Mouse (Mus musculus) heart, postnatal 0 days (tissue): ENCODE results near the gene Nvl. TPM values are rescaled to one million over a fixed set of nuclear protein-coding genes. Genes with fewer than 3 reads are reported as not detected.

Experiments
- ATAC-seq: fragments of 200-750 bp; cut with Nextera tagmentation; 2 replicates; pipeline ENCODE4 v1.8.0; 2017; ENCODE audit warnings: low read depth, moderate number of reproducible peaks, moderate library complexity; ENCODE audit not compliant: insufficient read depth
- DNase-seq: peaks from one replicate; pipeline ENCODE4 v3.0.0-alpha.2; 2016; ENCODE audit warnings: low spot score
- H3K27ac ChIP-seq: fragments of 300-500 bp; sonication (generic); 2 replicates; pipeline ENCODE4 v1.5.1; 2014; ENCODE audit warnings: low read depth, mild to moderate bottlenecking
- H3K27me3 ChIP-seq: fragments of 300-500 bp; sonication (generic); 2 replicates; pipeline ENCODE4 v1.6.1; 2014; ENCODE audit warnings: low read length, mixed read lengths; ENCODE audit not compliant: control insufficient read depth, insufficient read depth
- H3K36me3 ChIP-seq: fragments of 300-500 bp; sonication (generic); replicated peaks from 2 replicates; pipeline ENCODE4 v1.6.1; 2014; ENCODE audit warnings: low read length, mixed read lengths; ENCODE audit not compliant: control insufficient read depth, insufficient read depth
- H3K4me1 ChIP-seq: fragments of 300-500 bp; sonication (generic); 2 replicates; pipeline ENCODE4 v1.6.1; 2014; ENCODE audit warnings: antibody characterized with exemption; ENCODE audit not compliant: control insufficient read depth, insufficient read depth
- H3K4me2 ChIP-seq: fragments of 300-500 bp; sonication (generic); 2 replicates; pipeline ENCODE4 v1.6.1; 2014; ENCODE audit warnings: low read depth, mild to moderate bottlenecking, low read length, moderate library complexity
- H3K4me3 ChIP-seq: fragments of 300-500 bp; sonication (generic); 2 replicates; pipeline ENCODE4 v1.5.1; 2014; ENCODE audit warnings: low read depth, low read length
- H3K9ac ChIP-seq: fragments of 300-500 bp; sonication (generic); replicated peaks from 2 replicates; pipeline ENCODE4 v1.6.1; 2014; ENCODE audit warnings: low read depth, low read length, mixed read lengths
- H3K9me3 ChIP-seq: fragments of 300-500 bp; sonication (generic); replicated peaks from 2 replicates; pipeline ENCODE4 v1.6.1; 2016; ENCODE audit warnings: low read length; ENCODE audit not compliant: control insufficient read depth
- CTCF ChIP-seq: IDR thresholded peaks from 2 replicates; pipeline ENCODE4 v1.5.1; 2016; ENCODE audit warnings: antibody characterized with exemption, control low read depth, low read depth
- EP300 ChIP-seq: IDR thresholded peaks from 2 replicates; pipeline ENCODE4 v1.6.1; 2016; ENCODE audit warnings: antibody characterized with exemption, low read depth
- WGBS: fragments of 180-500 bp; shearing (Covaris S2); extraction: QIAGEN DNeasy Blood & Tissue Kit; methylation state at CpG from one replicate; pipeline ENCODE4 v1.1.7; 2014; 5-methylcytosine and 5-hydroxymethylcytosine counted together
- polyA plus RNA-seq: library from polyadenylated mRNA; unstranded; fragments of >200 nt; fragmentation: Nextera tagmentation; extraction: Ambion mirVana; gene quantifications from 2 replicates; pipeline ENCODE4 v1.2.1, GENCODE M21; 2015
- total RNA-seq: library from RNA; depleted of rRNA; stranded (reverse); fragments of >200 nt; gene quantifications from 2 replicates; pipeline ENCODE4 v1.2.3, GENCODE M21; 2014; ENCODE audit warnings: low replicate concordance

The Nvl gene
- total and polyA plus RNA-seq, 2 experiments from 2014 or later = 8.3 to 13.9 TPM

DNA sequence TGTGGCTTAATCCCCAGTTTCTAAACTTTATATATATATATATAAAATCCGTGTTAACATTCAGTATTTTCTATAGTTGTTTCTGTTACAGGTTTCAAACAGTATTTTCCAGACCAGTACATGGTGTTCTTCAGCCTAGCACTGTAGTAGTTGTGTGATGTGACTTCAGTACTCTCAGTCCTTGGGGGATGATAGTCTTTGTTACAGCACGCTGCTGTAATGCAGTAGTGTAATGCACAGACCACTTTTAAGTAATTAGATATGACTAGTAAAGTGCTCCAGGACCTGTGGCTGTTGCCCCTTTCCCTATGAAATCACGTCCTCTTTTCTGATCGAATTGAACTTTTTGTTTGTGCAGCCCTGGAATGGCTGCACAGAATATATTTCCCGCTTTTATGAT is 7.5 kb upstream of the Nvl start:
- Histone ChIP-seq H3K36me3 (peaks cover 18% of the 10 kb centered on the region), H3K9ac (peak overlapping the region; percentile 87), H3K27me3 (no peaks in the 10 kb centered on the region), H3K27ac (peak overlapping the region; percentile 72), H3K9me3 (no peaks in the 10 kb centered on the region), H3K4me2 (peak overlapping the region; percentile 85), H3K4me1 (0 out of 2 replicates have a peak, but pooled peaks cover 5% of the 10 kb centered on the region), H3K4me3 (peak overlapping the region; percentile 94)
- ATAC-seq (no peak), DNase-seq (peak; percentile 9)
- no peak for TF ChIP-seq EP300
- TF ChIP-seq CTCF = no peak
- 33% methylated on average over 5 of the region's 5 CpGs for whole genome bisulfite sequencing

DNA sequence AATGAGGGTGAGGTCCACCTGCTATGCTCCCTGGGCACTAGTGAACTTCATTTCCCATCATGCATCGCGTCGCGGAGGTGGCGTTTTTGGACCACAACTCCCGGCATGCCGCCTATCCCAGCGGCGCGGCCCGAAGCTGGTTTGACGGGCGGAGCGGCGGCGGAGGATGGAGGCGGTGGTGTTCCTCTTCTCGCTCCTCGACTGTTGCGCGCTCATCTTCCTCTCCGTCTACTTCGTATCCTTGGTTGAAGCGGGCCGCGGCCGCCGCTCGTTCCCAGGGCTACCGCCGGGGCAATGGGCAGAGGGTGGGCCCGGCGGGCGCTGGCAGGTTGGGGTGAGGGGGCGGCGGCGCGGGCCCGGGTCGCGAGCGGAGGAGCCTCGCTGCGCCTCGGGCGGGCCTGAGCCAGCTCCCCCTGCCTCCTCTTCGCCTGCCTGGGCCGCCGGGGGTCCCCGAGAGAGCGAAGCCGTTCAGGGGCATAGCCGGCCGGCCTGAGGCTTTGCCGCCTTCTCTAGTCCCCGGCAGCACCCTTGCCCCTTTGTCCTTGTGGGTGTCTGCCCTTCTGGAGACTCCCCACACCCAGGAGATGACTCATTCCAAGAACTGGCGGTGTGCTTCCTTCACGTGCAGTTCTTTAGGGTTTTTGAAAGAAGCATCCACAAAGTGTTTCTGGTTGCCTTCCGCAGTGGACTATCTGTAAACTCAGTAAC is 7.0 kb upstream of the Nvl start:
- Histone ChIP-seq H3K4me2 (peak overlapping the region; percentile 85), H3K9me3 (no peaks in the 10 kb centered on the region), H3K9ac (peak overlapping the region; percentile 87), H3K4me1 (0 out of 2 replicates have a peak, but pooled peaks cover 5% of the 10 kb centered on the region), H3K4me3 (peak overlapping the region; percentile 94), H3K27me3 (no peaks in the 10 kb centered on the region), H3K27ac (peak overlapping the region; percentile 72), H3K36me3 (peaks cover 15% of the 10 kb centered on the region)
- DNase-seq (peak; percentile 87), ATAC-seq (peak; percentile 88)
- WGBS = under 1% methylated on average over 51 of the region's 59 CpGs
- TF ChIP-seq CTCF (no peak), EP300 (no peak)

DNA sequence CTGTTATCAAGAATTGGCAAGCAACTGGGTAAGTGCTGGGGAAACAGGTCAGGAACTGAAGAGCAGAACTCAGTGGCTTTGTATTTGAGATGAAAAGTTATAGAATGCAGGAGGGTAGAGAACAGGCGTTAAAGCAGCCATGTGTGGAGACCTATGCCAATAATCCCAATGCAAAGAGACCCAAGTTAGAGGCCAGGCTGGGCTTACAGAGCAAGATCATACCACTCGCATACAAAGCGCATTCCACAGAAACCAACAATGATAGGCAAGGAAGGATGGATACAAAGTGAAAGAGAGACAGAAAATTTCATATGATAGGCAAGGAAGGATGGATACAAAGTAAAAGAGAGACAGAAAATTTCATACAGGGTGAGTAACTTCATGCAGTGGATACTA is 6.4 kb upstream of the Nvl start:
- no peak overlapping the region for H3K4me2 ChIP-seq
- WGBS = 66% methylated on average over 3 of the region's 3 CpGs

DNA sequence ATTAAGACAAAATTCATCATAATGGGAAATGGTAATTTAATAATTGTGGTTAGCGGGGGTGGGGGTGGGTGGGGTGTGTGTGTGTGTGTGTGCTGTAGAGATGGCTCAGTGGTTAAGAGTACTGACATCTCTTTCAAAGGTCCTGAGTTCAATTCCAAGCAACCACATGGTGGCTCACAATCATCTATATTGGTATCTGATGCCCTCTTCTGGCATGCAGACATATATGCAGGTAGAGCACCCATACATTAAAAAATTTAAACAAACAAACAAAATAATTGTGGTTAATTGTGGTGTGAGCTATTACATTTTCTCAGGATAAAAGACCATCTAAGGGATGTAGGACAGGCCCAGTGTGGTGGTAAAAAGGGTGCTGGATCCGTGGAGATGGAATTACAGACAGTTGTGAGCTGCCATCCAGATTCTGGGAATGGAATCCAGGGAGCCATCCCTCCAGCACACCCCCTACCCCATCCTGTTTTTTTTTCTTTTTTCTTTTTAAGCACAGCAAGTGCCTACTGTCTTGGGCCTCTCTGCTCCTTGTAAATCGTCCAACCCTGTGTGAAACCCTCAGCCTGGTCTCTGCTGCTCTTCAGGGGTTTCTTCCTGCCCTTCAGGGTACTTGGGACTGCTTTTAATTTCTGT is 5.5 kb upstream of the Nvl start:
- ATAC-seq = no peak
- Histone ChIP-seq H3K9me3 (no peaks in the 10 kb centered on the region), H3K27ac (no peak overlapping the region), H3K36me3 (peaks cover 2% of the 10 kb centered on the region), H3K27me3 (no peaks in the 10 kb centered on the region), H3K9ac (no peak overlapping the region), H3K4me1 (peaks cover 13% of the 10 kb centered on the region), H3K4me2 (no peak overlapping the region), H3K4me3 (no peak overlapping the region)
- DNase-seq = no peak
- TF ChIP-seq EP300 = no peak
- no peak for TF ChIP-seq CTCF
- 69% methylated on average over 3 of the region's 3 CpGs for WGBS

More for the DNA sequence above, 6.4 kb upstream of the Nvl start:
- no peak for ATAC-seq
- Histone ChIP-seq H3K27ac (no peak overlapping the region), H3K36me3 (peaks cover 11% of the 10 kb centered on the region), H3K9ac (no peak overlapping the region), H3K4me3 (peak overlapping the region; percentile 94), H3K9me3 (no peaks in the 10 kb centered on the region), H3K27me3 (no peaks in the 10 kb centered on the region), H3K4me1 (peaks cover 8% of the 10 kb centered on the region)
- no peak for DNase-seq
- TF ChIP-seq CTCF (no peak), EP300 (no peak)

DNA sequence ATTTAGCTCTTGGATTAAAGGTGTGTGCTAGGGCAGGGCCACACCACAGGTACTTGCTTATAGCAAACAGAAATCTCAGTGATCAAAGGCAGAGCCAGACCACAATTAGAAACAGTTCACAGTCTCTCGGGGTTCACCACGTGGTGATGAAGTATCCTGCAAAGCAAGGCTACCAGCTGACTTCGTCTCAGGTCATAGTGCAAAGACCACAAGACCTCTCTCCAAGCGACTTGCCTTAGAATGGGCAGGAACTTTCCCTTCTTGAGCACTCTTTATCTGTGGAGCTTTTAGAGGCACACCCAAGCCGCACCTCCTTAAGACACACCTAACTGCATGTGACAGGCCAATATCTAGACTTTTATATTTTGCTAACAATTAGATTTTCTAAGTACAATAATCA is 4.5 kb upstream of the Nvl start:
- H3K27me3 ChIP-seq = no peaks in the 10 kb centered on the region
- H3K36me3 ChIP-seq = no peaks in the 10 kb centered on the region
- H3K27ac ChIP-seq = no peak overlapping the region
- no peaks in the 10 kb centered on the region for H3K9me3 ChIP-seq
- ATAC-seq = no peak
- peaks cover 13% of the 10 kb centered on the region for H3K4me1 ChIP-seq
- H3K4me3 ChIP-seq = no peak overlapping the region
- no peak for TF ChIP-seq CTCF
- no peak for TF ChIP-seq EP300
- no peak overlapping the region for H3K9ac ChIP-seq
- 64% methylated on average over 5 of the region's 5 CpGs for WGBS
- no peak for DNase-seq
- no peak overlapping the region for H3K4me2 ChIP-seq
